Mouse (Mus musculus): ENCODE measurements at regions not wholly inside any gene's neighbourhood (a gene's known extent, or its start where the extent isn't known, plus 50 kb on each side); places are given as distances from the start of the nearest gene placed in this dataset.

DNA sequence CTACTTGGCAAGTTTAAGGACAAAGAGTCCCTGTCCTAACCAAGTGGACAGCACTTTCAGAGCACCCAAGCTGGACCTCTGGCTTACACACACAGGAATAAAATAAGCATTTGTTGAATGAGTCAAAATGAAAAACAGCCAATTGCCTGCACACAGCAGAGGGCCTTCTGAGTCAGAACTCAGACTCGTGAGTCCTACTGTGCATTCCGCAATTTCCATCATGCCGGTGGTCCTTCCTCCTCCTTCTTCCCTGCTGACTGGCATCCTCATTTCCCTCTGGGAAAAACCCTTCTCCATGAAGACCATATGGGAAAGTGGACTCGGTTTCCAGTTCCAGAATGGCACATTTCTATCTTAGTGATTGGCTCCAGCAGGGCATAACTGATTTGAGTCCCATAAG, 126.4 kb downstream of the Srek1 start:
- H3K36me3 ChIP-seq = no peaks in the 10 kb centered on the region
- H3K9me3 ChIP-seq (replicated peaks) = no peaks in the 10 kb centered on the region
- H3K27me3 ChIP-seq = peaks cover 4% of the 10 kb centered on the region; the same call in 1 of the 2 replicates
- no peak overlapping the region for H3K4me3 ChIP-seq (replicated peaks)
- peaks cover 6% of the 10 kb centered on the region; the same call in 1 of the 2 replicates for H3K4me1 ChIP-seq
- no peak overlapping the region for H3K4me2 ChIP-seq (replicated peaks)
- WGBS = 71% methylated on average over 4 of the region's 4 CpGs
- no peak for ATAC-seq (ENCODE audit: insufficient number of reproducible peaks, low FRiP score, low TSS enrichment, low read depth)
- no peak overlapping the region for H3K9ac ChIP-seq
- H3K27ac ChIP-seq (replicated peaks) = no peak overlapping the region

DNA sequence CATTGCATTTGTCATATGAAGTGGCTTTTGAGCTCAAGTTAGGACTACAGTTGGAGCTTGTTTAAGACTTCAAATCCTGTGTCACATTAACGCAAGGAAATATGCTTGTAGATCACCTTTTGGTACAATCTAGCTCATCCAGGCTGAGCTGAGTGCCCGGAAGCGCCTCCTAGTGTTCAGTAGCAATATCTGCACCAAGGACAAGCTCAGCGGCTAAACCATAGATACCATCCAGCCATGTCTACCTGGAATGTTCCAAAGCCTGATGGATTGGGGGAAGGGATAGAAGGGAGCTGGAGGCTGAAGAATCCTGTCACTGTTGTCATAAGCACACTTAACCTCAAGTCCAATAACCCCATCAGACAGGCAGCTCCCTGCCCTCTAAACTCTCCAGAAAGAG, 128.4 kb downstream of the Srek1 start:
- 30% methylated on average over 4 of the region's 4 CpGs for WGBS
- Histone ChIP-seq H3K4me1 (peaks cover 6% of the 10 kb centered on the region; the same call in 1 of the 2 replicates), H3K27ac (replicated peaks) (no peak overlapping the region), H3K4me3 (replicated peaks) (no peak overlapping the region), H3K9ac (no peak overlapping the region), H3K9me3 (replicated peaks) (no peaks in the 10 kb centered on the region), H3K36me3 (no peaks in the 10 kb centered on the region), H3K4me2 (replicated peaks) (no peak overlapping the region), H3K27me3 (peaks cover 4% of the 10 kb centered on the region; the same call in 1 of the 2 replicates)
- ATAC-seq (ENCODE audit: insufficient number of reproducible peaks, low FRiP score, low TSS enrichment, low read depth) = no peak

DNA sequence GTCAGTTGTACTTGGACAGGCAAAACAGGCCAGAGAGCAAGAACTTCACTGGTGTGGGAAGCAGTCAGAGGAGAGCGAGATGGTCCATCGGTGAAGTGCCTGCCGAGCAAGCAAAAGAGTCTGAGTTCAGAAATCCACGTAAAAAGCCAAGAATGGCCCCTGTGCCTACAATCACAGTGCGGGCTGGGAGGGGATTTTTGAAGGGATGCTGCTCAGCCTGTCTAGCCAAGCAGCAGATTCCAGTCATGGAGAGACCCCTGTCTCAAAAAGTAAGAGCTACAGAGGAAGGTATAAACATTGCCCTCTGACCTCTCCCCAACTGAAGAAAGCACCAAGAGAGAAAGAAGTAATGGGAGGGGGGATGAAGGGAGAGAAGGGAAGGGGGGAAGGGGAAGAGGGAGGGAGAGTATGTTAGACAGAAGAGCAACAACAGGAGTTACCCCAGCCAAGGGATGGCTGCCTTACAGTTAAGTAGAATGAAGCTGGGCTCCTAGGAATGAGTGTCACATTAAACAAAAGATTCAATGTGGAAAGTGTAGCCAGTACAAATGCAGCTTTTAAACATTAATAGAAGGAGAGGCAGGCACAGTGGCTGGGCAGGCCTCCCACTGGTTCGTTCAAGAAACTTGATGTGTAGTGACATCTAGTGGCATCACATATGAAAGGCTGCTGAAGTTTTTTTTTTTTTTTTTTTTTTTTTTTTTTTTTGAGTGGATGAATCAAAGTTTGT, 130.2 kb downstream of the Srek1 start:
- H3K9ac ChIP-seq = no peak overlapping the region
- WGBS = 60% methylated on average over 6 of the region's 6 CpGs
- ATAC-seq (ENCODE audit: insufficient number of reproducible peaks, low FRiP score, low TSS enrichment, low read depth) = no peak
- H3K4me3 ChIP-seq (replicated peaks) = no peak overlapping the region
- H3K4me1 ChIP-seq = peaks cover 6% of the 10 kb centered on the region; the same call in 1 of the 2 replicates
- H3K27me3 ChIP-seq = peaks cover 4% of the 10 kb centered on the region; the same call in 1 of the 2 replicates
- no peaks in the 10 kb centered on the region for H3K9me3 ChIP-seq (replicated peaks)
- H3K36me3 ChIP-seq = no peaks in the 10 kb centered on the region
- no peak overlapping the region for H3K4me2 ChIP-seq (replicated peaks)
- H3K27ac ChIP-seq (replicated peaks) = no peak overlapping the region

GRCm38 (mm10) chr13:103643486-103643885, 130.9 kb downstream of the Srek1 start:
- no peak overlapping the region for H3K9ac ChIP-seq
- no peak overlapping the region for H3K4me2 ChIP-seq (replicated peaks)
- H3K36me3 ChIP-seq = no peaks in the 10 kb centered on the region
- no peak overlapping the region for H3K4me3 ChIP-seq (replicated peaks)
- H3K27ac ChIP-seq (replicated peaks) = no peak overlapping the region
- peaks cover 4% of the 10 kb centered on the region; the same call in 1 of the 2 replicates for H3K27me3 ChIP-seq
- no peak for ATAC-seq (ENCODE audit: insufficient number of reproducible peaks, low FRiP score, low TSS enrichment, low read depth)
- H3K9me3 ChIP-seq (replicated peaks) = no peaks in the 10 kb centered on the region
- peaks cover 6% of the 10 kb centered on the region; the same call in 1 of the 2 replicates for H3K4me1 ChIP-seq
- 65% methylated on average over 5 of the region's 5 CpGs for WGBS

- H3K4me2 ChIP-seq (replicated peaks) = no peak overlapping the region
- H3K4me3 ChIP-seq (replicated peaks) = no peak overlapping the region
- H3K4me1 ChIP-seq = peaks cover 6% of the 10 kb centered on the region; the same call in 1 of the 2 replicates
- no peak overlapping the region for H3K9ac ChIP-seq
- no peaks in the 10 kb centered on the region for H3K36me3 ChIP-seq
- ATAC-seq (ENCODE audit: insufficient number of reproducible peaks, low FRiP score, low TSS enrichment, low read depth) = no peak
- 77% methylated on average over 10 of the region's 10 CpGs for WGBS
- peaks cover 8% of the 10 kb centered on the region; the same call in 1 of the 2 replicates for H3K27me3 ChIP-seq
- H3K27ac ChIP-seq (replicated peaks) = no peak overlapping the region
- H3K9me3 ChIP-seq (replicated peaks) = no peaks in the 10 kb centered on the region
Measured at GRCm38 (mm10) chr13:103642542-103643375, 131.6 kb downstream of the Srek1 start.

GRCm38 (mm10) chr13:103638038-103638437, 136.4 kb downstream of the Srek1 start:
- Histone ChIP-seq H3K9ac (no peak overlapping the region), H3K36me3 (no peaks in the 10 kb centered on the region), H3K4me2 (replicated peaks) (no peak overlapping the region), H3K27me3 (0 out of 2 replicates have a peak, but pooled peaks cover 5% of the 10 kb centered on the region), H3K9me3 (replicated peaks) (no peaks in the 10 kb centered on the region), H3K4me3 (replicated peaks) (no peak overlapping the region), H3K4me1 (no peaks in the 10 kb centered on the region), H3K27ac (replicated peaks) (no peak overlapping the region)
- no peak for ATAC-seq (ENCODE audit: insufficient number of reproducible peaks, low FRiP score, low TSS enrichment, low read depth)

DNA sequence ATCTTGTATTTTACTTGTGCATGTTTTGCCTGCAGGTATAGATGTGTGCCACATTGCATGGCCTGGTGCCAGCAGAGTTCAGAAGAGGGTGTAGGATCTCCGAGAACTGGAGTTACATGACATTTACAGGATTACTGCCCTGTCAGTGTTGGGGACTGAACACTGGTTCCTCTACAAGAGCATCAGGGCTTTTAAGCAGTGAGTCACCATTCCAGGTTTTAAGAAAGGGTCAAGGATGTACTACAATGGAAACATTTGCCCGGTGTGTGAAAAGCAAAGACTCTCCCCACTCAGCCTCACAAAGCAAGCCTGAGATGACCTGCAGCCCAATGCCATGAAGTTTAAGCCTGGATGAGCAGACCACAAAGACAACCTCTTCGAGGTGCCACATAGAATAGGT, 137.0 kb downstream of the Srek1 start:
- no peak overlapping the region for H3K27ac ChIP-seq (replicated peaks)
- no peak overlapping the region for H3K4me2 ChIP-seq (replicated peaks)
- WGBS = 67% methylated on average over 3 of the region's 3 CpGs
- ATAC-seq (ENCODE audit: insufficient number of reproducible peaks, low FRiP score, low TSS enrichment, low read depth) = no peak
- no peak overlapping the region for H3K9ac ChIP-seq
- no peaks in the 10 kb centered on the region for H3K36me3 ChIP-seq
- no peaks in the 10 kb centered on the region for H3K4me1 ChIP-seq
- H3K4me3 ChIP-seq (replicated peaks) = no peak overlapping the region
- H3K27me3 ChIP-seq = 0 out of 2 replicates have a peak, but pooled peaks cover 5% of the 10 kb centered on the region
- no peaks in the 10 kb centered on the region for H3K9me3 ChIP-seq (replicated peaks)

DNA sequence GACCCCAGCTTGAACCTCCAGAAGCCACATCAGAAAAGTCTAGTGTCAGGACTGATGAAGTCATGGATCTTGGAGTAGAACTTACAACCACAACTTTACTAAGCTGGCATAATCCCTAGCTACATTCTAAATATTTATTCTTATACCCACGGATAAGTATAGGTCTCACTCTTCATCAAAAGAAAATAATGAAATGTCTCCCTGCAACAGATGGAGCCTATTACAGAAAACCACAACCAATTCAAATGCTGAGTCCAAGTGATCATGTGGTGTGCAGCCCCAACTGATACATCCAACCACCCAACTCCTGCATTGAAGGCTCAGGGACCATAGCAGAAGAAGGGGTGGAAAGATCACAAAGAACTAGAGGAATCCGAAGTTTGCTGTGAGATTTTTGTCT, 137.8 kb downstream of the Srek1 start:
- 0 out of 2 replicates have a peak, but pooled peaks have one; percentile 51 for ATAC-seq (ENCODE audit: insufficient number of reproducible peaks, low FRiP score, low TSS enrichment, low read depth)
- no peak overlapping the region for H3K4me3 ChIP-seq (replicated peaks)
- 0 out of 2 replicates have a peak, but pooled peaks cover 5% of the 10 kb centered on the region for H3K27me3 ChIP-seq
- H3K27ac ChIP-seq (replicated peaks) = no peak overlapping the region
- H3K4me2 ChIP-seq (replicated peaks) = no peak overlapping the region
- WGBS = 43% methylated on average over 2 of the region's 2 CpGs
- no peaks in the 10 kb centered on the region for H3K9me3 ChIP-seq (replicated peaks)
- H3K36me3 ChIP-seq = no peaks in the 10 kb centered on the region
- no peak overlapping the region for H3K9ac ChIP-seq
- no peaks in the 10 kb centered on the region for H3K4me1 ChIP-seq

- Histone ChIP-seq H3K27ac (replicated peaks) (no peak overlapping the region), H3K27me3 (no peaks in the 10 kb centered on the region), H3K4me1 (no peaks in the 10 kb centered on the region), H3K36me3 (no peaks in the 10 kb centered on the region), H3K9ac (no peak overlapping the region), H3K4me3 (replicated peaks) (no peak overlapping the region), H3K4me2 (replicated peaks) (no peak overlapping the region), H3K9me3 (replicated peaks) (no peaks in the 10 kb centered on the region)
- WGBS = 83% methylated on average over 2 of the region's 2 CpGs
- ATAC-seq (ENCODE audit: insufficient number of reproducible peaks, low FRiP score, low TSS enrichment, low read depth) = no peak
Measured at GRCm38 (mm10) chr13:103623810-103624209, 150.6 kb downstream of the Srek1 start.

GRCm38 (mm10) chr13:103623319-103623718, 151.1 kb downstream of the Srek1 start:
- no peaks in the 10 kb centered on the region for H3K27me3 ChIP-seq
- no peak overlapping the region for H3K4me2 ChIP-seq (replicated peaks)
- no peak for ATAC-seq (ENCODE audit: insufficient number of reproducible peaks, low FRiP score, low TSS enrichment, low read depth)
- H3K4me3 ChIP-seq (replicated peaks) = no peak overlapping the region
- WGBS = 67% methylated on average over 6 of the region's 6 CpGs
- H3K27ac ChIP-seq (replicated peaks) = no peak overlapping the region
- H3K9ac ChIP-seq = no peak overlapping the region
- H3K36me3 ChIP-seq = no peaks in the 10 kb centered on the region
- H3K9me3 ChIP-seq (replicated peaks) = no peaks in the 10 kb centered on the region
- no peaks in the 10 kb centered on the region for H3K4me1 ChIP-seq

DNA sequence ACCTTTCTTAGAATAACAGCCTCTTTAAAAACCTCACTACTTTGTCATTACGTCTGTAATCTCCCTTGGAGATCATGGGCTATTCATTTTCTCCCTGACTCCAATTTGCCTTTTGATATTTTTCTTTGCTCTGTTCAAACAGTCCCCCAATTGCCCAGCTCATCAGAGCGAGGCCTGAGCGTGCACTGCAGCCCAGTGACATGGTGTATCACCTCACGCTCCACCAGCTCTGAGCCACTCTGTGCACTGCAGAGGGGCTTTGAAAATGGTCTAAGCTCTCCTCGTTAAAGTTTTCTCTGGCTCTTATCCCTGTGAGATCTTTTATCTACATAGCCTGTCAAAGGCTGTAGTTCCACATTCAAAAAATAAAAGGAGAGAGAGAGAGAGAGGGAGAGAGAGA, 152.1 kb downstream of the Srek1 start:
- Histone ChIP-seq H3K27me3 (no peaks in the 10 kb centered on the region), H3K4me1 (no peaks in the 10 kb centered on the region), H3K4me3 (replicated peaks) (no peak overlapping the region), H3K9ac (no peak overlapping the region), H3K4me2 (replicated peaks) (no peak overlapping the region), H3K27ac (replicated peaks) (no peak overlapping the region), H3K36me3 (no peaks in the 10 kb centered on the region), H3K9me3 (replicated peaks) (no peaks in the 10 kb centered on the region)
- ATAC-seq (ENCODE audit: insufficient number of reproducible peaks, low FRiP score, low TSS enrichment, low read depth) = no peak
- WGBS = 39% methylated on average over 5 of the region's 5 CpGs
